11 mouse cellular contexts compared by ENCODE assay signal in the genomic region with DNA sequence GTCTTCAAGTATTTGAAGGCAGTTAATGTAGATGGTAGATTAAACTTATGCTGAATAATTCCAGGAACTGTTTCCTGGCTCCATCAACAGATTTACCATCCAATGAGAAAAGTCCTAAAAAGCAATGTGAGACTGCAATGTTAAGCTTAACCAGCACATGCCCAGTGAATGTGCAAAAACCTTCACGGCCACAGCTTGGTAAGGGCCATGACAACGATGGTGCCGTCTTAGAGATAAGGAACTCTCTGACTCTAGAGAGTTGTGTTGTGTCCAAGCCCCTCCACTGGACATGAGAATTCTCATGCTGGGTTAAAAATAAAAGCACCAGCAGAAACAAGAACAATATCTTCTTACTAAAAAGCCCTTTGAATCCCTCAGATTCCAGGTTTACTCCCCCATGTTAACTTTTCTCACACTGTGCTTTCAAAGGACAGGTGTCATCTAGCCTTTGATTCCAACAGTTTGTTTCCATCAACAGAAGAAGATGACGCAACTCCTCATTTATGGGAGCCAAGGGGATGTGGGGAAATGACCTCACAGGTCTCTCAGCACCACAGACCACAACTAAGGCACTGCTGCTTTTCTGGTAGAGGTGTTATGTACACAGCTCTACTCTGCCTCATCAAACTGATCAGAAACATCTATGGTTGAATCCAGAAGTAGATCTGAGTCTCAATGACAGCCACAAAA.
A peak's percentile ranks its signal among the peaks of the same experiment; 100 is the strongest.
DNase-seq lines count a peak whose midpoint lies in the region; ATAC-seq and TF ChIP-seq lines count a peak whose summit lies in the region.
"Had no signal": no experiment of that assay in that cellular context is flagged by ENCODE, and none has a peak within 500 bp of the region (broad histone marks: within the 10 kb centered on the region; RNA-seq: fewer than 3 reads in every experiment).

No protein-coding gene starts in this region.

- no peak for DNase-seq in kidney, postnatal 25 days
- peak; percentile 28 for DNase-seq in lung, postnatal 36 days
- DNase-seq in lung, adult 18-20 months: no peak
- DNase-seq in natural killer cell, adult 2 months (ENCODE audit: low spot score in 2 of 2): peak; percentile 10 to 48
- DNase-seq in adrenal gland, adult (ENCODE audit: inconsistent age in 2 of 2, low spot score in 1 of 2): no peak
- DNase-seq: cerebellum, adult 2 months; forebrain, postnatal 0 days had no signal

- H3K27me3 ChIP-seq in kidney, embryonic 15.5 days: no peaks in the 10 kb centered on the region

- H3K4me2 ChIP-seq in kidney, embryonic 15.5 days: no peak overlapping the region

- H3K36me3 ChIP-seq in kidney, embryonic 15.5 days: no peaks in the 10 kb centered on the region

- H3K4me3 ChIP-seq in kidney, embryonic 15.5 days (replicated peaks): no peak overlapping the region
- no peak overlapping the region for H3K4me3 ChIP-seq in embryonic fibroblast, embryonic 13.5 days (ENCODE audit: insufficient read depth, low read length)

- TF ChIP-seq CTCF in embryonic fibroblast, embryonic 13.5 days (IDR thresholded peaks at IDR 0.05; ENCODE audit: borderline replicate concordance, insufficient read depth, low read length): no peak

- H3K9ac ChIP-seq in kidney, embryonic 15.5 days: no peak overlapping the region
- H3K9ac ChIP-seq: forebrain, postnatal 0 days had no signal

- H3K27ac ChIP-seq in kidney, embryonic 15.5 days: 0 out of 2 replicates have a peak overlapping the region, but pooled peaks have one; percentile 18
- H3K27ac ChIP-seq in embryonic fibroblast, embryonic 13.5 days (ENCODE audit: insufficient read depth, low read length): peak overlapping the region; percentile 77
- H3K27ac ChIP-seq: stomach, postnatal 0 days had no signal

- WGBS in kidney, embryonic 15.5 days: 60% methylated on average over 4 of the region's 4 CpGs

- peaks cover 24% of the 10 kb centered on the region for H3K4me1 ChIP-seq in kidney, embryonic 15.5 days
- peaks cover 16% of the 10 kb centered on the region for H3K4me1 ChIP-seq in embryonic fibroblast, embryonic 13.5 days (ENCODE audit: control insufficient read depth, insufficient read depth, low read length)

- TF ChIP-seq POLR2A in embryonic fibroblast, embryonic 13.5 days (IDR thresholded peaks at IDR 0.05; ENCODE audit: low read depth, low read length): no peak

- no peaks in the 10 kb centered on the region for H3K9me3 ChIP-seq in kidney, embryonic 15.5 days (replicated peaks)

- ATAC-seq in kidney, embryonic 15.5 days (replicated peaks; ENCODE audit: low FRiP score): no peak
- ATAC-seq: forebrain, postnatal 0 days; intestine, postnatal 0 days had no signal

Comparison
In these comparisons a context has a peak if more than half of its experiments do, and no peak if none do; other contexts are left out.
1. DNase-seq: peak in lung, postnatal 36 days (single experiment) and natural killer cell, adult 2 months (2 of 2); none in kidney, postnatal 25 days (0 of 2), lung, adult 18-20 months (0 of 2) and adrenal gland, adult (0 of 2).